Mouse (Mus musculus) skeletal muscle tissue, adult 2 months (tissue): ENCODE results near the gene Tkfc.
A peak's percentile ranks its signal among the peaks of the same experiment; 100 is the strongest.
"Not testable (repeated sequence)": the region's sequence is repeated elsewhere in the genome, so short reads cannot be mapped to it uniquely, and the experiment has no call there.

Source experiments
- DNase-seq: peaks from one replicate; pipeline ENCODE4 v3.0.0-alpha.2; 2012; ENCODE audit warnings: low read depth, low spot score

Gene Tkfc

GRCm38 (mm10) chr19:10589127-10589857 lies 16.2 kb downstream of the Tkfc start:
- no peak for DNase-seq

GRCm38 (mm10) chr19:10587231-10587630 lies 18.2 kb downstream of the Tkfc start:
- no peak for DNase-seq

- DNase-seq, result no peak
Measured at GRCm38 (mm10) chr19:10585112-10585511, 20.3 kb downstream of the Tkfc start.

- no peak for DNase-seq
Measured at GRCm38 (mm10) chr19:10583550-10584146, 21.8 kb downstream of the Tkfc start.

- DNase-seq, result no peak
Measured at GRCm38 (mm10) chr19:10581984-10582383, 23.5 kb downstream of the Tkfc start.

GRCm38 (mm10) chr19:10580761-10581160 lies 24.7 kb downstream of the Tkfc start:
- DNase-seq, result no peak

- DNase-seq, result no peak
Measured at GRCm38 (mm10) chr19:10580102-10580501, 25.4 kb downstream of the Tkfc start.

GRCm38 (mm10) chr19:10576690-10577561 lies 28.5 kb downstream of the Tkfc start, which contains the start of the genes Cyb561a3 and Tmem138:
TSS of gene Cyb561a3 (plus strand) at chr19:10577172.
TSS of gene Tmem138 (minus strand) at chr19:10577362.
- DNase-seq, result peak; percentile 92

- no peak for DNase-seq
Measured at GRCm38 (mm10) chr19:10569627-10570026, 35.8 kb downstream of the Tkfc start.

- DNase-seq, result no peak
Measured at GRCm38 (mm10) chr19:10565217-10565616, 40.2 kb downstream of the Tkfc start.

- no peak for DNase-seq
Measured at GRCm38 (mm10) chr19:10564278-10564677, 41.2 kb downstream of the Tkfc start.

GRCm38 (mm10) chr19:10562351-10562750 lies 43.1 kb downstream of the Tkfc start:
- DNase-seq, result no peak

GRCm38 (mm10) chr19:10561558-10562314 lies 43.7 kb downstream of the Tkfc start:
- peak; percentile 40 for DNase-seq

- DNase-seq, result no peak
Measured at GRCm38 (mm10) chr19:10560108-10560507, 45.3 kb downstream of the Tkfc start.

- not testable (repeated sequence) for DNase-seq
Measured at GRCm38 (mm10) chr19:10557837-10558375, 47.5 kb downstream of the Tkfc start.

GRCm38 (mm10) chr19:10557430-10557829 lies 48.0 kb downstream of the Tkfc start:
- no peak for DNase-seq

- DNase-seq, result no peak
Measured at GRCm38 (mm10) chr19:10557001-10557400, 48.5 kb downstream of the Tkfc start.

GRCm38 (mm10) chr19:10555624-10556510 lies 49.6 kb downstream of the Tkfc start, which contains the start of gene Tmem216:
TSS of gene Tmem216 (minus strand) at chr19:10556238.
- DNase-seq, result peak; percentile 67

GRCm38 (mm10) chr19:10539454-10539853 lies 66.0 kb downstream of the Tkfc start:
- no peak for DNase-seq
